In genomic region chr9:120000761-120001160, GRCm38 (mm10) we compare ENCODE assay signal across 23 mouse cellular contexts. TPM values are rescaled to one million over a fixed set of nuclear protein-coding genes. Genes with fewer than 3 reads are reported as not detected.
DNase-seq lines count a peak whose midpoint lies in the region; ATAC-seq lines count a peak whose summit lies in the region.
"Had no signal": no experiment of that assay in that cellular context is flagged by ENCODE, and none has a peak within 500 bp of the region (broad histone marks: within the 10 kb centered on the region; RNA-seq: fewer than 3 reads in every experiment).

No protein-coding gene starts in this region.

- no peaks in the 10 kb centered on the region for H3K36me3 ChIP-seq in kidney, embryonic 15.5 days
- H3K36me3 ChIP-seq in liver, embryonic 16.5 days (ENCODE audit: control insufficient read depth, insufficient read depth): no peaks in the 10 kb centered on the region
- H3K36me3 ChIP-seq: embryonic facial prominence, embryonic 12.5 days; hindbrain, embryonic 15.5 days; lung, embryonic 15.5 days had no signal

- DNase-seq in adrenal gland, postnatal 10 days: peak; percentile 35
- no peak for DNase-seq in adrenal gland, adult 18-20 months (ENCODE audit: low spot score in 2 of 2)
- DNase-seq in kidney, adult 18-20 months: peak; percentile 42
- DNase-seq in liver: no peak
- DNase-seq in kidney, postnatal 36 days: peak; percentile 73 to 76
- DNase-seq in thymus, postnatal 36 days: no peak
- DNase-seq: cerebellum, adult 2 months; cerebellum, postnatal 25 days; forebrain, postnatal 0 days; gastrocnemius, postnatal 14 days; heart, adult 18-20 months had no signal

- H3K9ac ChIP-seq in kidney, embryonic 15.5 days: no peak overlapping the region
- no peak overlapping the region for H3K9ac ChIP-seq in liver, embryonic 16.5 days (ENCODE audit: low read depth, low read length)
- H3K9ac ChIP-seq: embryonic facial prominence, embryonic 12.5 days; forebrain, postnatal 0 days; hindbrain, embryonic 15.5 days; lung, embryonic 15.5 days had no signal

- H3K4me1 ChIP-seq in kidney, embryonic 15.5 days: peaks cover 14% of the 10 kb centered on the region
- H3K4me1 ChIP-seq in liver, embryonic 16.5 days (ENCODE audit: control insufficient read depth, low read depth, low read length): peaks cover 13% of the 10 kb centered on the region
- H3K4me1 ChIP-seq: embryonic facial prominence, embryonic 12.5 days had no signal

- H3K4me2 ChIP-seq in kidney, embryonic 15.5 days: no peak overlapping the region
- H3K4me2 ChIP-seq in liver, embryonic 16.5 days (ENCODE audit: low read depth, low read length): no peak overlapping the region
- H3K4me2 ChIP-seq: midbrain, embryonic 11.5 days had no signal

- H3K9me3 ChIP-seq in kidney, embryonic 15.5 days (replicated peaks): no peaks in the 10 kb centered on the region
- H3K9me3 ChIP-seq in liver, embryonic 16.5 days (replicated peaks; ENCODE audit: control insufficient read depth, low read length): no peaks in the 10 kb centered on the region
- H3K9me3 ChIP-seq: embryonic facial prominence, embryonic 12.5 days; hindbrain, embryonic 15.5 days; lung, embryonic 15.5 days had no signal

- H3K4me3 ChIP-seq in kidney, embryonic 15.5 days (replicated peaks): no peak overlapping the region
- H3K4me3 ChIP-seq in liver, embryonic 16.5 days (ENCODE audit: low read depth, low read length): no peak overlapping the region
- H3K4me3 ChIP-seq: embryonic facial prominence, embryonic 12.5 days; hindbrain, embryonic 15.5 days; left cerebral cortex, adult 2 months had no signal

- no peak for ATAC-seq in kidney, embryonic 15.5 days (replicated peaks; ENCODE audit: low FRiP score)
- ATAC-seq in liver, embryonic 16.5 days (ENCODE audit: low read depth): 0 out of 2 replicates have a peak, but pooled peaks have one; percentile 6
- ATAC-seq: forebrain, postnatal 0 days had no signal

- no peak overlapping the region for H3K27ac ChIP-seq in kidney, embryonic 15.5 days
- no peak overlapping the region for H3K27ac ChIP-seq in liver, embryonic 16.5 days (ENCODE audit: low read length)
- H3K27ac ChIP-seq: embryonic facial prominence, embryonic 12.5 days; hindbrain, embryonic 15.5 days; left cerebral cortex, adult 2 months had no signal

- 69% methylated on average over 5 of the region's 5 CpGs for WGBS in kidney, embryonic 15.5 days
- 49% methylated on average over 5 of the region's 5 CpGs for WGBS in liver, embryonic 16.5 days (ENCODE audit: insufficient replicate concordance)

- no peaks in the 10 kb centered on the region for H3K27me3 ChIP-seq in kidney, embryonic 15.5 days
- no peaks in the 10 kb centered on the region for H3K27me3 ChIP-seq in liver, embryonic 16.5 days (ENCODE audit: control insufficient read depth, insufficient read depth, low read depth, low read length)
- H3K27me3 ChIP-seq: embryonic facial prominence, embryonic 12.5 days; hindbrain, embryonic 15.5 days; lung, embryonic 15.5 days had no signal

RNA-seq across cellular contexts. Expression of gene Csrnp1, which starts 16.3 kb away (rescaled TPM):
- 10 to 100 TPM; 11.9 to 24.0 TPM for total RNA-seq in adrenal gland, postnatal 10 days (2021)
- 10 to 100 TPM; 13.8 to 19.3 TPM for total RNA-seq in adrenal gland, adult 18-20 months (2021)
- 5.6 and 7.1 TPM in 2 replicates for polyA plus RNA-seq in kidney, embryonic 15.5 days (2015; fragmentation: Nextera tagmentation; extraction: Ambion mirVana)
- 2.5 and 3.3 TPM in 2 replicates for polyA plus RNA-seq in liver, embryonic 16.5 days (2015; fragmentation: Nextera tagmentation; extraction: Ambion mirVana)

RNA-seq across cellular contexts. Expression of gene Xirp1, which starts 22.6 kb away (rescaled TPM):
- 1 to 10 TPM; 3.1 to 7.4 TPM for total RNA-seq in adrenal gland, postnatal 10 days (2021)
- total RNA-seq in adrenal gland, adult 18-20 months (2021): under 1 TPM in 1 of 2 experiments, not detected in 1; 0.80 TPM
- 0.38 and 0.41 TPM in 2 replicates for polyA plus RNA-seq in kidney, embryonic 15.5 days (2015; fragmentation: Nextera tagmentation; extraction: Ambion mirVana)
- polyA plus RNA-seq in liver, embryonic 16.5 days (2015; fragmentation: Nextera tagmentation; extraction: Ambion mirVana): 0.15 and 0.26 TPM in 2 replicates
- total RNA-seq: forebrain, postnatal 0 days; hematopoietic stem cell, adult 5-6 weeks; neutrophil, adult 5-6 weeks had no signal
- polyA plus RNA-seq: forebrain, embryonic 11.5 days; forebrain, postnatal 0 days; hindbrain, embryonic 15.5 days; intestine, embryonic 14.5 days; midbrain, embryonic 11.5 days; small intestine, adult 2 months had no signal

Comparison
In these comparisons a context has a peak if more than half of its experiments do, and no peak if none do; other contexts are left out.
1. DNase-seq: peak in adrenal gland, postnatal 10 days (single experiment), kidney, adult 18-20 months (single experiment) and kidney, postnatal 36 days (2 of 2); none in adrenal gland, adult 18-20 months (0 of 2), liver (single experiment) and thymus, postnatal 36 days (0 of 2).